Comparison of ENCODE assay signal across 19 mouse cellular contexts in genomic region chr11:102531425-102531824, GRCm38 (mm10). TPM values are rescaled to one million over a fixed set of nuclear protein-coding genes. Genes with fewer than 3 reads are reported as not detected.
DNase-seq lines count a peak whose midpoint lies in the region; ATAC-seq and TF ChIP-seq lines count a peak whose summit lies in the region.
"Had no signal": no experiment of that assay in that cellular context is flagged by ENCODE, and none has a peak within 500 bp of the region (broad histone marks: within the 10 kb centered on the region; RNA-seq: fewer than 3 reads in every experiment).

No protein-coding gene starts in this region.

- no peak for TF ChIP-seq CTCF in layer of hippocampus, adult 2 months (conservative IDR thresholded peaks at IDR 0.05)
- no peak for TF ChIP-seq CTCF in kidney, postnatal 0 days (IDR thresholded peaks at IDR 0.05; ENCODE audit: low read depth)

- WGBS in embryonic facial prominence, embryonic 15.5 days: 72% methylated on average over 5 of the region's 5 CpGs
- WGBS in embryonic facial prominence, embryonic 10.5 days: 71% methylated on average over 5 of the region's 5 CpGs
- 31% methylated on average over 5 of the region's 5 CpGs for WGBS in heart, embryonic 15.5 days
- 38% methylated on average over 5 of the region's 5 CpGs for WGBS in kidney, postnatal 0 days

- H3K9me3 ChIP-seq in embryonic facial prominence, embryonic 15.5 days (replicated peaks): no peaks in the 10 kb centered on the region
- no peaks in the 10 kb centered on the region for H3K9me3 ChIP-seq in embryonic facial prominence, embryonic 10.5 days
- no peaks in the 10 kb centered on the region for H3K9me3 ChIP-seq in heart, embryonic 15.5 days (replicated peaks)
- no peaks in the 10 kb centered on the region for H3K9me3 ChIP-seq in kidney, postnatal 0 days (replicated peaks; ENCODE audit: low read length)
- H3K9me3 ChIP-seq: forebrain, embryonic 12.5 days; hindbrain, embryonic 12.5 days; midbrain, embryonic 15.5 days had no signal

- H3K4me3 ChIP-seq in embryonic facial prominence, embryonic 15.5 days (replicated peaks): no peak overlapping the region
- no peak overlapping the region for H3K4me3 ChIP-seq in embryonic facial prominence, embryonic 10.5 days
- H3K4me3 ChIP-seq in heart, embryonic 15.5 days: no peak overlapping the region
- H3K4me3 ChIP-seq in layer of hippocampus, adult 2 months: no peak overlapping the region
- no peak overlapping the region for H3K4me3 ChIP-seq in kidney, postnatal 0 days (replicated peaks; ENCODE audit: low read depth, low read length)
- H3K4me3 ChIP-seq: forebrain, embryonic 12.5 days; hindbrain, embryonic 12.5 days; midbrain, embryonic 15.5 days had no signal

- H3K36me3 ChIP-seq in embryonic facial prominence, embryonic 15.5 days: no peaks in the 10 kb centered on the region; the same call in 1 of the 2 replicates
- peaks cover 35% of the 10 kb centered on the region for H3K36me3 ChIP-seq in embryonic facial prominence, embryonic 10.5 days (replicated peaks)
- 0 out of 2 replicates have a peak, but pooled peaks cover under 1% of the 10 kb centered on the region for H3K36me3 ChIP-seq in heart, embryonic 15.5 days
- no peaks in the 10 kb centered on the region; the same call in 1 of the 2 replicates for H3K36me3 ChIP-seq in kidney, postnatal 0 days (ENCODE audit: insufficient read depth, low read length)

- peaks cover 2% of the 10 kb centered on the region; the same call in 1 of the 2 replicates for H3K4me1 ChIP-seq in embryonic facial prominence, embryonic 15.5 days
- H3K4me1 ChIP-seq in embryonic facial prominence, embryonic 10.5 days: no peaks in the 10 kb centered on the region
- peaks cover 8% of the 10 kb centered on the region for H3K4me1 ChIP-seq in heart, embryonic 15.5 days (replicated peaks)
- H3K4me1 ChIP-seq in kidney, postnatal 0 days (replicated peaks; ENCODE audit: insufficient read depth, low read length): 0 out of 2 replicates have a peak, but pooled peaks cover 4% of the 10 kb centered on the region
- H3K4me1 ChIP-seq: hindbrain, embryonic 12.5 days had no signal

- no peak for ATAC-seq in embryonic facial prominence, embryonic 15.5 days (ENCODE audit: insufficient number of reproducible peaks, low FRiP score, low TSS enrichment, low read depth)
- no peak for ATAC-seq in heart, embryonic 15.5 days (replicated peaks; ENCODE audit: insufficient number of reproducible peaks, insufficient read depth, low FRiP score, low read depth)
- ATAC-seq in kidney, postnatal 0 days (replicated peaks; ENCODE audit: low FRiP score, low read depth): no peak
- ATAC-seq: CD4-positive, CD25-positive, alpha-beta regulatory T cell, adult 4 months; inflammation-experienced regulatory T-cells, adult 6 months; midbrain, embryonic 15.5 days had no signal

- intact Hi-C loops in heart, postnatal 25 days (cut with DNase I): no loop called here

- H3K27me3 ChIP-seq in embryonic facial prominence, embryonic 15.5 days: no peaks in the 10 kb centered on the region
- no peaks in the 10 kb centered on the region for H3K27me3 ChIP-seq in embryonic facial prominence, embryonic 10.5 days (replicated peaks; ENCODE audit: low read depth, poor library complexity, severe bottlenecking)
- H3K27me3 ChIP-seq in heart, embryonic 15.5 days: no peaks in the 10 kb centered on the region
- H3K27me3 ChIP-seq in kidney, postnatal 0 days (ENCODE audit: insufficient read depth, low read length): no peaks in the 10 kb centered on the region
- H3K27me3 ChIP-seq: forebrain, embryonic 12.5 days; hindbrain, embryonic 12.5 days; midbrain, embryonic 15.5 days had no signal

- H3K4me2 ChIP-seq in embryonic facial prominence, embryonic 15.5 days (replicated peaks): no peak overlapping the region
- H3K4me2 ChIP-seq in heart, embryonic 15.5 days: no peak overlapping the region
- H3K4me2 ChIP-seq in kidney, postnatal 0 days (ENCODE audit: low read length): no peak overlapping the region
- H3K4me2 ChIP-seq: forebrain, embryonic 12.5 days; hindbrain, embryonic 12.5 days; midbrain, embryonic 15.5 days had no signal

- H3K27ac ChIP-seq in embryonic facial prominence, embryonic 15.5 days (replicated peaks): 0 out of 2 replicates have a peak overlapping the region, but pooled peaks have one; percentile 8
- H3K27ac ChIP-seq in embryonic facial prominence, embryonic 10.5 days (replicated peaks): no peak overlapping the region
- peak overlapping the region; percentile 48 for H3K27ac ChIP-seq in heart, embryonic 15.5 days
- peak overlapping the region; percentile 36; the same call in 1 of the 2 replicates for H3K27ac ChIP-seq in layer of hippocampus, adult 2 months
- H3K27ac ChIP-seq in kidney, postnatal 0 days: peak overlapping the region; percentile 13; the same call in 1 of the 2 replicates
- H3K27ac ChIP-seq: forebrain, embryonic 12.5 days; hindbrain, embryonic 12.5 days; midbrain, embryonic 15.5 days had no signal

- no peak for DNase-seq in embryonic facial prominence, embryonic 10.5 days (ENCODE audit: low spot score)
- no peak for DNase-seq in heart, postnatal 25 days (ENCODE audit: low spot score)
- no peak for DNase-seq in layer of hippocampus, adult 2 months (ENCODE audit: low spot score in 2 of 2)
- DNase-seq in layer of hippocampus, adult 8-10 months (ENCODE audit: low spot score in 2 of 2): no peak
- no peak for DNase-seq in kidney, postnatal 0 days (ENCODE audit: low spot score)
- DNase-seq in cerebellum, adult 18-20 months: no peak
- DNase-seq: cerebellum, postnatal 14 days; embryo, embryonic 11 days; gastrocnemius, postnatal 14 days; lung, adult 2 months; retina, postnatal 1 day had no signal

- H3K9ac ChIP-seq in embryonic facial prominence, embryonic 15.5 days: no peak overlapping the region
- H3K9ac ChIP-seq in heart, embryonic 15.5 days: no peak overlapping the region
- no peak overlapping the region for H3K9ac ChIP-seq in kidney, postnatal 0 days (ENCODE audit: low read depth, low read length)
- H3K9ac ChIP-seq: forebrain, embryonic 12.5 days; hindbrain, embryonic 12.5 days; midbrain, embryonic 15.5 days had no signal

RNA-seq across cellular contexts. Expression of gene Gpatch8, which starts 24.8 kb away (rescaled TPM):
- polyA plus RNA-seq in embryonic facial prominence, embryonic 15.5 days (2015; fragmentation: Nextera tagmentation; extraction: Ambion mirVana): 56.2 and 59.1 TPM in 2 replicates
- 74.6 and 76.7 TPM in 2 replicates for polyA plus RNA-seq in embryonic facial prominence, embryonic 10.5 days (2016; fragmentation: Nextera tagmentation; extraction: Ambion mirVana)
- 34.4 and 38.4 TPM in 2 replicates for polyA plus RNA-seq in heart, embryonic 15.5 days (2015; fragmentation: Nextera tagmentation; extraction: Ambion mirVana)
- 10 to 100 TPM; 19.3 to 23.2 TPM for total RNA-seq in heart, postnatal 25 days (2021)
- 10 to 100 TPM; 53.0 to 58.9 TPM for total RNA-seq in layer of hippocampus, adult 2 months (2021)
- 10 to 100 TPM; 49.2 to 66.6 (median 52.9) TPM for total RNA-seq in layer of hippocampus, adult 8-10 months (2022)
- polyA plus RNA-seq in kidney, postnatal 0 days (2015; fragmentation: Nextera tagmentation; extraction: Ambion mirVana): 25.1 and 29.6 TPM in 2 replicates

RNA-seq across cellular contexts. Expression of gene Gm11627, which starts 47.8 kb away (rescaled TPM):
- 11.1 and 12.0 TPM in 2 replicates for polyA plus RNA-seq in embryonic facial prominence, embryonic 15.5 days (2015; fragmentation: Nextera tagmentation; extraction: Ambion mirVana)
- polyA plus RNA-seq in embryonic facial prominence, embryonic 10.5 days (2016; fragmentation: Nextera tagmentation; extraction: Ambion mirVana): 5.3 and 6.2 TPM in 2 replicates
- 9.7 and 13.7 TPM in 2 replicates for polyA plus RNA-seq in heart, embryonic 15.5 days (2015; fragmentation: Nextera tagmentation; extraction: Ambion mirVana)
- 1 to 10 TPM; 2.2 TPM for total RNA-seq in heart, postnatal 25 days (2021)
- total RNA-seq in layer of hippocampus, adult 2 months (2021): 1 to 10 TPM; 3.9 to 4.2 TPM
- total RNA-seq in layer of hippocampus, adult 8-10 months (2022): 1 to 10 TPM in 3 of 4 experiments, under 1 TPM in 1; 0.93 to 2.8 (median 1.6) TPM
- 8.6 and 8.9 TPM in 2 replicates for polyA plus RNA-seq in kidney, postnatal 0 days (2015; fragmentation: Nextera tagmentation; extraction: Ambion mirVana)
- total RNA-seq: megakaryocyte progenitor cell, adult 5-6 weeks had no signal
- polyA plus RNA-seq: CD4-positive, CD25-positive, alpha-beta regulatory T cell, adult 4 months; inflammation-experienced regulatory T-cells, adult 6 months had no signal
